ENCODE assay signal across 12 mouse cellular contexts in the genomic region with DNA sequence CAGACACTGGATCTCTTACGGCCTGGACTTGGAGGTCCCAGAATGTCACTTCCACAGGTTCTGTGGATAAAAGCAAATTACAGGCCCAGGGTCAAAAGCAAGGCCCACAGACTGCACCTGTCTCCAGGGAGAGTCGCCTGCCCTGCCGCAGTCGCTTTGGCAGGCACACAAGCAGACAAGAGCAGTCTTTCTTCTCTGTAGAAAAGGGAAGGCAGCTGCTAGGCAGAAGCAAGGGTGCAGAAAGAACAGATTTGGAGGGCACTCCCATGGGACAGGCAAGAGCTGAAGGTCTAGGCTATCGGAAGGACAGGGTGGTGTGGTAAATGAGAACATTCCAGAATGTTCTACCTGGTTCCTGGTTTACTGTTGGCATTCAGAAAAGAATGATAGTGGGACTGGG. TPM values are rescaled to one million over a fixed set of nuclear protein-coding genes. Genes with fewer than 3 reads are reported as not detected.
DNase-seq lines count a peak whose midpoint lies in the region; ATAC-seq and TF ChIP-seq lines count a peak whose summit lies in the region.
"Had no signal": no experiment of that assay in that cellular context is flagged by ENCODE, and none has a peak within 500 bp of the region (broad histone marks: within the 10 kb centered on the region; RNA-seq: fewer than 3 reads in every experiment).

No protein-coding gene starts in this region.

- H3K4me3 ChIP-seq in hindbrain, embryonic 10.5 days = no peak overlapping the region
- no peak overlapping the region for H3K4me3 ChIP-seq in hindbrain, embryonic 14.5 days (replicated peaks; ENCODE audit: low read length)
- H3K4me3 ChIP-seq in midbrain, embryonic 11.5 days (ENCODE audit: low read depth, low read length) = no peak overlapping the region
- H3K4me3 ChIP-seq in midbrain, embryonic 15.5 days = no peak overlapping the region
- no peak overlapping the region for H3K4me3 ChIP-seq in ES-E14 (ENCODE audit: insufficient read depth in 1 of 2, low read depth in 1 of 2, low read length in 2 of 2, poor library complexity in 1 of 2, severe bottlenecking in 1 of 2)
- no peak overlapping the region for H3K4me3 ChIP-seq in embryonic facial prominence, embryonic 10.5 days
- no peak overlapping the region for H3K4me3 ChIP-seq in thymus, adult 2 months (ENCODE audit: control insufficient read depth, insufficient read depth, low read length)
- H3K4me3 ChIP-seq: heart, embryonic 12.5 days; lung, embryonic 15.5 days had no signal

- H3K4me2 ChIP-seq in hindbrain, embryonic 14.5 days (replicated peaks) = no peak overlapping the region
- no peak overlapping the region for H3K4me2 ChIP-seq in midbrain, embryonic 11.5 days
- H3K4me2 ChIP-seq in midbrain, embryonic 15.5 days = no peak overlapping the region
- H3K4me2 ChIP-seq: heart, embryonic 12.5 days; lung, embryonic 15.5 days had no signal

- H3K36me3 ChIP-seq in hindbrain, embryonic 10.5 days = no peaks in the 10 kb centered on the region
- H3K36me3 ChIP-seq in hindbrain, embryonic 14.5 days (replicated peaks; ENCODE audit: control insufficient read depth, insufficient read depth) = no peaks in the 10 kb centered on the region
- no peaks in the 10 kb centered on the region for H3K36me3 ChIP-seq in midbrain, embryonic 11.5 days (ENCODE audit: control insufficient read depth, insufficient read depth, low read length)
- no peaks in the 10 kb centered on the region for H3K36me3 ChIP-seq in midbrain, embryonic 15.5 days (replicated peaks)
- H3K36me3 ChIP-seq in ES-E14 (ENCODE audit: control insufficient read depth, insufficient read depth, low read length, poor library complexity, severe bottlenecking) = no peaks in the 10 kb centered on the region
- H3K36me3 ChIP-seq in embryonic facial prominence, embryonic 10.5 days (replicated peaks) = no peaks in the 10 kb centered on the region
- H3K36me3 ChIP-seq in thymus, adult 2 months (ENCODE audit: control insufficient read depth, insufficient read depth, low read length) = no peaks in the 10 kb centered on the region
- H3K36me3 ChIP-seq: heart, embryonic 12.5 days; lung, embryonic 15.5 days had no signal

- WGBS in hindbrain, embryonic 10.5 days = 78% methylated on average over 5 of the region's 5 CpGs
- WGBS in hindbrain, embryonic 14.5 days = 53% methylated on average over 5 of the region's 5 CpGs
- WGBS in midbrain, embryonic 11.5 days = 78% methylated on average over 5 of the region's 5 CpGs
- WGBS in midbrain, embryonic 15.5 days = 57% methylated on average over 5 of the region's 5 CpGs
- WGBS in embryonic facial prominence, embryonic 10.5 days = 76% methylated on average over 5 of the region's 5 CpGs
- WGBS in thymus, adult 2 months = 94% methylated on average over 5 of the region's 5 CpGs

- ATAC-seq in hindbrain, embryonic 14.5 days (ENCODE audit: low FRiP score) = no peak
- ATAC-seq in midbrain, embryonic 11.5 days (ENCODE audit: low FRiP score) = no peak
- no peak for ATAC-seq in midbrain, embryonic 15.5 days (replicated peaks)

- TF ChIP-seq CTCF in thymus, adult 2 months (IDR thresholded peaks at IDR 0.05; ENCODE audit: borderline replicate concordance, control insufficient read depth, extremely low read depth, insufficient read depth, low read length, poor library complexity) = no peak

- TF ChIP-seq POLR2A in thymus, adult 2 months (IDR thresholded peaks at IDR 0.05; ENCODE audit: control insufficient read depth, extremely low read depth, insufficient read depth, low read length, poor library complexity) = no peak

- H3K4me1 ChIP-seq in hindbrain, embryonic 10.5 days (replicated peaks) = peaks cover 30% of the 10 kb centered on the region
- H3K4me1 ChIP-seq in hindbrain, embryonic 14.5 days (replicated peaks; ENCODE audit: control insufficient read depth, insufficient read depth, low read length) = no peaks in the 10 kb centered on the region
- 0 out of 2 replicates have a peak, but pooled peaks cover 2% of the 10 kb centered on the region for H3K4me1 ChIP-seq in midbrain, embryonic 11.5 days (ENCODE audit: control insufficient read depth, insufficient read depth, low read length)
- no peaks in the 10 kb centered on the region for H3K4me1 ChIP-seq in midbrain, embryonic 15.5 days
- H3K4me1 ChIP-seq in ES-E14 (ENCODE audit: control insufficient read depth in 2 of 2, insufficient read depth in 2 of 2, low read length in 2 of 2, poor library complexity in 1 of 2) = peaks cover 21 to 27% of the 10 kb centered on the region in 2 experiments; a peak in 3 of 4 replicates
- H3K4me1 ChIP-seq in embryonic facial prominence, embryonic 10.5 days = peaks cover 31% of the 10 kb centered on the region
- 0 out of 2 replicates have a peak, but pooled peaks cover 2% of the 10 kb centered on the region for H3K4me1 ChIP-seq in thymus, adult 2 months (replicated peaks; ENCODE audit: control insufficient read depth, insufficient read depth, low read length)
- H3K4me1 ChIP-seq: heart, embryonic 12.5 days had no signal

- no peak for DNase-seq in hindbrain, embryonic 10.5 days (ENCODE audit: low spot score)
- DNase-seq in hindbrain, embryonic 14.5 days (ENCODE audit: low spot score) = no peak
- peak; percentile 69 for DNase-seq in midbrain, embryonic 11.5 days (ENCODE audit: low spot score, missing footprints)
- no peak for DNase-seq in ES-E14 (ENCODE audit: low read depth, low spot score)
- no peak for DNase-seq in embryonic facial prominence, embryonic 10.5 days (ENCODE audit: low spot score)
- DNase-seq in thymus, adult 2 months = no peak
- DNase-seq: adrenal gland, postnatal 25 days; cerebellum, adult 8-10 months had no signal

- peaks cover 17% of the 10 kb centered on the region; the same call in 1 of the 2 replicates for H3K27me3 ChIP-seq in hindbrain, embryonic 10.5 days (ENCODE audit: insufficient read depth, poor library complexity, severe bottlenecking)
- H3K27me3 ChIP-seq in hindbrain, embryonic 14.5 days (ENCODE audit: control insufficient read depth, insufficient read depth, low read length) = no peaks in the 10 kb centered on the region
- H3K27me3 ChIP-seq in midbrain, embryonic 11.5 days (ENCODE audit: control insufficient read depth, insufficient read depth, low read length) = no peaks in the 10 kb centered on the region
- H3K27me3 ChIP-seq in midbrain, embryonic 15.5 days (replicated peaks) = 0 out of 2 replicates have a peak, but pooled peaks cover 3% of the 10 kb centered on the region
- H3K27me3 ChIP-seq in embryonic facial prominence, embryonic 10.5 days (replicated peaks; ENCODE audit: low read depth, poor library complexity, severe bottlenecking) = peaks cover 21% of the 10 kb centered on the region
- no peaks in the 10 kb centered on the region for H3K27me3 ChIP-seq in thymus, adult 2 months (ENCODE audit: control insufficient read depth, insufficient read depth, low read length)
- H3K27me3 ChIP-seq: heart, embryonic 12.5 days; lung, embryonic 15.5 days had no signal

- H3K9me3 ChIP-seq in hindbrain, embryonic 10.5 days = no peaks in the 10 kb centered on the region
- H3K9me3 ChIP-seq in hindbrain, embryonic 14.5 days (ENCODE audit: control insufficient read depth, low read length) = no peaks in the 10 kb centered on the region
- H3K9me3 ChIP-seq in midbrain, embryonic 11.5 days (ENCODE audit: control insufficient read depth, low read length) = no peaks in the 10 kb centered on the region
- H3K9me3 ChIP-seq in midbrain, embryonic 15.5 days = no peaks in the 10 kb centered on the region
- no peaks in the 10 kb centered on the region for H3K9me3 ChIP-seq in ES-E14 (ENCODE audit: control insufficient read depth, insufficient read depth, low read depth, low read length)
- no peaks in the 10 kb centered on the region for H3K9me3 ChIP-seq in embryonic facial prominence, embryonic 10.5 days
- H3K9me3 ChIP-seq: heart, embryonic 12.5 days; lung, embryonic 15.5 days had no signal

- no peak overlapping the region for H3K9ac ChIP-seq in hindbrain, embryonic 14.5 days
- no peak overlapping the region for H3K9ac ChIP-seq in midbrain, embryonic 11.5 days (ENCODE audit: low read length)
- no peak overlapping the region for H3K9ac ChIP-seq in midbrain, embryonic 15.5 days
- H3K9ac ChIP-seq in ES-E14 (ENCODE audit: insufficient read depth, low read depth, low read length, poor library complexity, severe bottlenecking) = peak overlapping the region; percentile 77; the same call in 1 of the 2 replicates
- H3K9ac ChIP-seq: heart, embryonic 12.5 days; lung, embryonic 15.5 days had no signal

- in situ Hi-C loops in ES-E14 (cut with MboI; ENCODE audit: low sequenced_read_pairs in 2 of 2, unreplicated experiment in 2 of 2) = no loop called here

- peak overlapping the region; percentile 6; the same call in 1 of the 2 replicates for H3K27ac ChIP-seq in hindbrain, embryonic 10.5 days
- no peak overlapping the region for H3K27ac ChIP-seq in hindbrain, embryonic 14.5 days
- no peak overlapping the region for H3K27ac ChIP-seq in midbrain, embryonic 11.5 days (ENCODE audit: low read depth, low read length)
- H3K27ac ChIP-seq in midbrain, embryonic 15.5 days = no peak overlapping the region
- peak overlapping the region; percentile 100 for H3K27ac ChIP-seq in ES-E14 (ENCODE audit: insufficient read depth, low read depth, low read length, poor library complexity, severe bottlenecking)
- H3K27ac ChIP-seq in embryonic facial prominence, embryonic 10.5 days (replicated peaks) = peak overlapping the region; percentile 40; the same call in 1 of the 2 replicates
- no peak overlapping the region for H3K27ac ChIP-seq in thymus, adult 2 months (ENCODE audit: control insufficient read depth, insufficient read depth, low read length)
- H3K27ac ChIP-seq: lung, embryonic 15.5 days; macrophage had no signal

TF ChIP-seq in ES-E14, 5 proteins besides CTCF, POLR2A, EP300 and RAD21:
- TF ChIP-seq HCFC1 (IDR thresholded peaks at IDR 0.05; ENCODE audit: borderline replicate concordance, insufficient read depth, low read length) (no peak), ZC3H11A (IDR thresholded peaks at IDR 0.05; ENCODE audit: borderline replicate concordance, low read depth, low read length) (no peak), CHD2 (IDR thresholded peaks at IDR 0.05; ENCODE audit: low read depth, low read length) (no peak), MAFK (IDR thresholded peaks at IDR 0.05; ENCODE audit: insufficient read depth, low read depth, low read length) (no peak), ZNF384 (IDR thresholded peaks at IDR 0.05; ENCODE audit: low read depth, low read length) (no peak)

RNA-seq across cellular contexts. Expression of gene Jarid2, which starts 22.1 kb away (rescaled TPM):
- 54.9 and 64.4 TPM in 2 replicates for polyA plus RNA-seq in hindbrain, embryonic 10.5 days (2016; fragmentation: Nextera tagmentation; extraction: Ambion mirVana)
- polyA plus RNA-seq in hindbrain, embryonic 14.5 days (2014; fragmentation: Nextera tagmentation; extraction: Ambion mirVana) = 24.4 and 27.2 TPM in 2 replicates
- polyA plus RNA-seq in midbrain, embryonic 11.5 days (2014; fragmentation: Nextera tagmentation; extraction: Ambion mirVana) = 37.4 and 42.5 TPM in 2 replicates
- 40.7 and 44.7 TPM in 2 replicates for polyA plus RNA-seq in midbrain, embryonic 15.5 days (2015; fragmentation: Nextera tagmentation; extraction: Ambion mirVana)
- total RNA-seq in ES-E14 (2012; rRNA removed) = 190 and 195 TPM in 2 replicates
- polyA plus RNA-seq in embryonic facial prominence, embryonic 10.5 days (2016; fragmentation: Nextera tagmentation; extraction: Ambion mirVana) = 54.9 and 59.4 TPM in 2 replicates
- polyA plus RNA-seq in thymus, adult 2 months (2012; rRNA removed) = 23.7 and 24.8 TPM in 2 replicates

Comparison
In these comparisons a context has a peak if more than half of its experiments do, and no peak if none do; other contexts are left out.
1. H3K27ac ChIP-seq: peak in hindbrain, embryonic 10.5 days (single experiment), ES-E14 (single experiment) and embryonic facial prominence, embryonic 10.5 days (single experiment); none in hindbrain, embryonic 14.5 days (single experiment), midbrain, embryonic 11.5 days (single experiment), midbrain, embryonic 15.5 days (single experiment) and thymus, adult 2 months (single experiment).